Mouse (Mus musculus): Measurements from ENCODE around the gene Strc.

- TF ChIP-seq CTCF (IDR thresholded peaks at IDR 0.05; ENCODE audit: insufficient read depth, low read depth, low read length): no peak
- no peak for TF ChIP-seq POLR2A (IDR thresholded peaks at IDR 0.05; ENCODE audit: insufficient read depth, low read depth, low read length)
Observed at GRCm38 (mm10) chr2:121370921-121371320, 16.0 kb downstream of the Strc start.

All from olfactory bulb, adult 2 months (tissue).